Mouse (Mus musculus) layer of hippocampus, adult 11-12 months (tissue): Measurements from ENCODE around the gene C87436.
"Not testable (repeated sequence)": the region's sequence is repeated elsewhere in the genome, so short reads cannot be mapped to it uniquely, and the experiment has no call there.

Experiments used
- DNase-seq: peaks from one replicate; pipeline ENCODE4 v3.0.0; 2022; ENCODE audit warnings: low spot score

The C87436 gene

DNA sequence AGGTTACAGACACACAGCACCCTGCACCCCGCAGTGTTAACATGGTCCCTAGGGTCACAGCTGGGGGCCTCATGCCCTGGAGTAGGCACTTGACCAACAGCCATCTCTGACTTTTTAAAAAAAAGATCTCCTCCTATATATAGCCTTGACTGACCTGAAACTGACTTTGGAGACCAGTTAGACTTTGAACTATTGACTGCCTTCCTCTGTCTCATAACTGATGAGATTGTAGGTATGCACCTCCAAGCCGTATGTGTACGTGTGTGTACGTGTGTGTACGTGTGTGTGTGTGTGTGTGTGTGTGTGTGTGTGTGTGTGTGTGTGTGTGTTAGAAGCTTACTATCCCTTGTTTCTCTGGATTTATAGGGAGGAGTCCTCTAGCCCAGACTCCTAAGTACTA lies 43.7 kb downstream of the C87436 start:
- DNase-seq: no peak

DNA sequence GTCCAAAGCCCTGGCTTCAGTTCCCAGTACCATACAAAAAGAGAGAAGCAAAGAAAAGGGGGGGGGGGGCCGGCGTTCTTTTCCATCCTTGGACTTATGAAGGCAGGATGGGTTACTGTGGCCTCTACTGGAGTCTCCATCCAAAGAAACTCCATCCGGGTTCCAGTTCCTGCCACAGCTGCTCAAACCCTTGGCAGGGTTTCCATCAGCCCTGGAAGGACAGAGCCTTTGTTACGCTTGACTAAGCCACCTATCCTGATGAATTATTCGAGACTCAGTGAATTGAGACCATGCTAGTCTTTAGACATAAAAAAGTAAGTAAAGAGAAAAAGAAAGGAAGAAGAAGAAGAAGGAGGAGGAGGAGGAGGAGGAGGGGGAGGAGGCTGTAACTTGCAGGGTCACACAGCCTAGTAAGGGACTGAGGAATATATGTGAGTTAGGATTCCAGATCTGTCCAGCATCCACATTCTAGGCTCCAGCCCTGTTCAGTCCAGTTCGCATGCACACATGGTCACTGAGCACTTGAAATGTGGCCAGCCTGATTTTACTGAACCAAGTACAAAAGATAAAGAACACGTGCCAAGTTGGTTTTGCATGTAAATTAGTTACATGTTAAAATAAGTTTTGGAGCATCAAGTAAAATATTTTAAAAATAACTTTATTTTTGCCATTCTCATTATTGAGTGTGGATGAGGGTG lies 47.9 kb downstream of the C87436 start:
- no peak for DNase-seq

DNA sequence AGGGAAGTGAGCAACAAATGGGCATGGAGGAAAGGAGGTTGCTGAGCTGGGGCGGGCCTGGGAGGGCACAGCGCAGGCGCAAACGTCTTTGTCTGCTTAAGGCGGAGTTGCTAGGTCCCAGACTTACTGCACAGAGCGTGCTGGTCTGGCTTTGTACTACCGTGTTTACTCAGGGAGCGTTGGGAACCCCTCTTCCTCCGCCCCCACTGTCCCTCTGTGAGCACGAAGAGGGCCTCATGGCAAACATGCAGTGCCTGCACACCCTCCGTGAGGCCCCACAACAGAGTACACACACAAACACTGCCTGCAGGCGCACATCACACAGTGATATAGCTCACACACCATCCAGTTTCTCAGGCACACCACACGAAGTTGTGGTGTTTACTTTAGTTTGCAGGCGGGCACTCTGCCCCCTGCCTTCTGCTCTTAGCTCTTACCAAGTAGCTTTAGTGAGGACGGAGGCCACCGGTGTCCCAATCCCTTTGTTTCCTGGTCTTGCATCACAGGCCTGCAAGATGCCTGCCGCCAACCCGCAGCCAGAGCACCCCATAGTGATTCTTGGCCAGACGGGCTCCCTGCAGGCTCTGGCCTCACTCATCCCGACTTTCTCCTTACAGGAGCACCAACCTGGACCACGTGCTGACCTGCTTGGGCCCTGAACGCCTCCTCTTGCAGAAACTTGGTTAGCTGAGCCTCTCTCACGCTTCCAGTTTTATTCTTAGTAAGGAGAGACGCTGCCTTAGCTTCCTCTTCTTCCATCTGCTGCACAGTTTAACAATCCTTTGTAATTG lies 49.4 kb downstream of the C87436 start:
- peak; percentile 76 for DNase-seq

DNA sequence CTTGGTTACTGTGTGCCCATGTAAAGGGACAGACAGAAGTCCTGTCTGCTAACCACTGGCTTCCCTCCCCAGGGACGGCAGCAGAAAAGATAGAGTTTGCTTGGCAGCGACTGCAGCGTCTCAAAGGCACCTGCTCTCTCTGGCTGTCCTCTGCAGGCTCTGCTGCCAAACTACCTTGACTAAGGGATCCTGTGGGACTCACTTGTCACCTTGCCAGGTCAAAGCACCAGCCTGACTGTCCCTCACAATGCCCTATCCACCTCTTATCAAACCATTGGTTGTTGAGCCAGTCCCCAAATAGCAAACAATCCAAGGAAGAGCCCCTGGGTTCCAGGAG lies 49.9 kb downstream of the C87436 start:
- no peak for DNase-seq

DNA sequence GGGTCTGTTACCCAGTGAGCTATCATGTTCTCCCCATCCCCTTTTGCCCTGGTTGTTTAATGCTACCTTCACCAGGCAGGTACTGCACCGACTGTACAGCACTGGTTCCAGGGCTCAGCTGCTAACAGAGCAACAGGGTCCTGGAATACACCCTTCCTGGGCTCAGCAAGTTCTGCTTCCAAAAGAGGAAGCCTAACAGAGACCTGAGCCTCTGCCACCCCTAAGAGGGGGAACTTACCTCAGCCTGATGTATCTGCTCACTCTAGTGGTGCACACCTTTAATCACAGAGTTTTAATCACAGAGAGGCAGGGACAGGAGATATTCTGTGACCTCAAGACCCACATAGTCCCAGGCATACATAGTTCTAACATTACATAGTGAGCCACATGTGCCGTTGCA lies 51.8 kb downstream of the C87436 start:
- DNase-seq: no peak

DNA sequence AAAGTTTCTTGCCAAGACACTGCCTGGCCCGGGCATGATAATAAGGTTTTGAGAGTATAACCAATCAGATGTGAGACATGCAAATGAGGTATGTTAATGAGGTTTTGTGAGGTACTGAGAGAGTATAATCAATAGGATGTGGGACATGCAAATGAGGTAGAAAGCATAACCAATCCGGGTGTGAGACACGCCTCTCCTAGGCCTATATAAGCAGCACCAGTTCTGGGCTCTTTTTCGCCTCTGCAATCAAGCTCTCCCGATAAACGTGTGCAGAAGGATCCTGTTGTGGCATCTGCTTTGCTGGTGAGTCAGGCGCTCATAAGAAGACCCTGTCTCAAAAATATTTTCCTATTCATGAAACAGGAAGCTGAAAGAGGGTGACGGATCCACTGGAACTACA lies 52.2 kb downstream of the C87436 start:
- DNase-seq: not testable (repeated sequence)

DNA sequence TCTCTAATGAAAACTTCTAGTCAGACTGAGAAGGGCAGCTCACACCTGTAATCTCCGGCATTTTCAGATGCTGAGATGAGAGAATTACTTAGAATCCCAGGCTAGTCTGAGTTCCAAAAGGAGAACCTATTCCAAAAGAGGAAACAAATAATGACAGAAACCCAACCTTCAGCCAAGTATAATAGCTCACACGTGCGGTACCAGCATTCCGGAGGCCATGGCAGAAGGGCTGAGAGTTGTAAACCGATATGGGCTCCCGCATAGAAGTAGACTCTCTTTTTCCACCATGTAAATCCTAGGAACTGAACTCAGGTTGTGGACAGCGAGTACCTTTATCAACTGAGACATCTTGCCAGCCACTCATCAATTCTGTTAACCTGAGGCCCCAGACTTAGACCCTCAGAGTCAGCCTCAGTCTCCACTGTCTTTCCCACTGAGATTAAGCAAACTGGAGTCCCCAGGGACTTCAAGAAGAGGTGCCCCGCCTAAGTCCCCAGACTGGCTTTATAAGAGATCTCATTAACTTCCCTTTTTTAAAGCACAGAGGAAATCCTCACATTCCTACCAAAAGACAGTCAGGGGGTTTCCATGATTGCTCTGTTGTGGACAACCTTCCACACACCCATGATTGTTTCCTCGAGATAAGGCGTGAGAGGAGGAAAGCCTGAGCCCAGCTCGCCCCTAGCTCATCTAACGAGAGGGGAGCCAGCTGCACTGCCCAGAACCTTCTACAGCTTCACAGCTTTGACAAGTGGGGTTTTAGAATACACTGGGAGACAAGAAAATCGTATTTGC lies 55.5 kb downstream of the C87436 start:
- no peak for DNase-seq

DNA sequence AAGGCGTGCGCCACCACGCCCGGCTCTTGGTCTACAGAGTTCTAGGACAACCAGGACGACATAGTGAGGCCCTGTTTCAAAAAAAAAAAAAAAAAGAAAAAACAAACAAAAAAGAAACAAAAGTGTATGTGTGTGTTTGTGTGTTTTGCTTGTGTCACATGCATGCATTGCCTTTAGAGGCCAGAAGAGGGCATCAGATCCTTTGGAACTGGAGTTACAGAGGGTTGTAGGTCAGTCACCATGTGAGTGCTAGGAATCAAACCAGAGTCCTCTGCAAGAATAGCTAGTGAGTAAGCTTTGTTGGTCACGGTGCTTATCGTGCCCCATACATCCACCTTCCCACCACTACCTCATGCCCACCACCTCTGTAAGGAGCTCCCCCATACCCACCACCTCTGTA lies 56.6 kb downstream of the C87436 start:
- DNase-seq: no peak

DNA sequence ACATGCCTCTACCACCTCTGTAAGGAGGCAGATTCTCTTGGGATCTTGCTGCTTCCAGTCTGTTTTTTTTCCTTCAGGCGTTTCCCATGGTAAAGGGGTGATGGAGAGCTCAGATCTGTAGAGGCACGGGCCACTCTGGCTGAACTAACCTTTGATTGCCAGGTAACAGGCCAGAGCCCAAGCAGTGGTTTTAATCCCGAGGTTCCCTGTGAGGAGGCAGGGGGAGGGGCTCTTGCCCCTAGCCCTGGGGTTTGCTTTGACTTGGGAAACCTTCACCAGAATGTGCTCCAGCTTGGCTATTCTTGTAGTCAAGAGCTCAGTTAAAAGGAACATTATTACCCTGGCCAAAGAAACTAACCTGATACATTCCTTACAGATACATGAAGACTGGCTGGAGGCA lies 57.5 kb downstream of the C87436 start:
- DNase-seq: no peak

DNA sequence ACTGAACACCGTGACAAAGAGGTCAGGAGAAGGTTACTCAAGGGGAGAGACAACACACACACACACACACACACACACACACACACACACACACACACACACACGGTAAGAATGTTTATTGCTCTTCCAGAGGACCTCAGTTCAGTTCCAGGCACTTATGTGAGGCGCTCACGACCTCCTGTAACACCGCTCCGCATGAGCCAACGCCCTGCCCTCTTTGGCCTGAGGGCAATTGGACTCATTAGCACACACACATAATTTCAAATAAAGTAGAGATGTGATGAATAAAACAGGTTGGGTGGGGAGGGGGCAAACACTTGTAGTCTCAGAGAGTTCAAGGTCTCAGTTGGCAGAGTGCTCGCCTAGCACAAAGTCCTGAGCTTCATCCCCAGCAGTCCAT lies 58.0 kb downstream of the C87436 start:
- DNase-seq: no peak

DNA sequence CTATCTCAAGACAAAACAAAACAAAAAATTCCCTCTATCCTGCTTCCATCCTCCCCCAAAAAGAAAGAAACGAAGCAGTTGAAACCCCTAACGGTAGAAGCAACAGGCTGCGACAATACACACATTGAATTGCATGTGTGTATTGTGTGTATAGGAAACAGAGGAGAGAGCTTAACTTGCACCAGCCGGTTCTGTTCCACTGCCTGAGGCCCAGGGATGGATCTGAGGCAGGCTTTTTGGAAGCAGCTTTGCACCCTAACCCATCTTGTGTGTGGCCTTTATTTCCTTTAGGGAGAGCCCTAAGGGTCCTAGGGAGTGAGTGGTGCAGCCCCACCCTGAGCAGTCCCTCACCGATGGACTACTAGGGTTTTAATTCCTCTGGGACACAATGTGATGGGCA lies 58.4 kb downstream of the C87436 start:
- DNase-seq: no peak

DNA sequence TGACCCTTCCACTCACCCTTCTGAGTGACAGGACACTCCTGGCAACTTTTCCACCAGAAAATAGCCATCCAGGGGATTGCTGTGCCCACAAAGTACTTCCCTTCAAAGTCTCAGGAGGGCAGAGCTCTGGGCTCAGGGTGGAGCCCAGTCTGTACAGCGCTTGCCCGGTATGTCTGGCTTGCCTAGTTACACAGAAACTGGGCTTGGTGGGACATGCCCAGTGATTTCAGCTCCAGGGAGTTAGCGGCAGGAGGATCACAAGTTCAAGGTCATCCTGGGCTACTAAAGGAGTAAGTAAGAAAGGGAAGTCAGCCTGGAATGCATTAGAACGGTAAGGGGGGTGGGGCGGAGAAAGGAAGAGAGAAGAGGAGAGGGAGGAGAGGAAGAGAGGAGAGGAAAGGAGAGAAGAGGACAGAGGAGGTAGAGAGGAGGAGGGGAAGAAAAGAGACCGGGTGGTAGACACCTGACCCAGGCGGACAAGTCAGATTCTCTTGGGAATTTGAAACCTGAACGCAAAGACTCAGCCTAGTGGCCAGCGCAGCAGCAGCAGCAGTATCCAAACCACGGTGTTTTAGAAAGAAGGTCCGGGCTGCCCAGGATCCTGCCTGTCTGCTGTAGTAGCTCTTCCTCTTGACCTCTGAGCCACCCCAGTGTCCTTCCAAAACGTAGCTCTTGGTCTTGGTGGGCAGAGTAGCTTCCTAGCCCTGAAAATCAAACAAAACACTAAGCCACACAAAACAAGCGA lies 59.1 kb downstream of the C87436 start:
- no peak for DNase-seq

DNA sequence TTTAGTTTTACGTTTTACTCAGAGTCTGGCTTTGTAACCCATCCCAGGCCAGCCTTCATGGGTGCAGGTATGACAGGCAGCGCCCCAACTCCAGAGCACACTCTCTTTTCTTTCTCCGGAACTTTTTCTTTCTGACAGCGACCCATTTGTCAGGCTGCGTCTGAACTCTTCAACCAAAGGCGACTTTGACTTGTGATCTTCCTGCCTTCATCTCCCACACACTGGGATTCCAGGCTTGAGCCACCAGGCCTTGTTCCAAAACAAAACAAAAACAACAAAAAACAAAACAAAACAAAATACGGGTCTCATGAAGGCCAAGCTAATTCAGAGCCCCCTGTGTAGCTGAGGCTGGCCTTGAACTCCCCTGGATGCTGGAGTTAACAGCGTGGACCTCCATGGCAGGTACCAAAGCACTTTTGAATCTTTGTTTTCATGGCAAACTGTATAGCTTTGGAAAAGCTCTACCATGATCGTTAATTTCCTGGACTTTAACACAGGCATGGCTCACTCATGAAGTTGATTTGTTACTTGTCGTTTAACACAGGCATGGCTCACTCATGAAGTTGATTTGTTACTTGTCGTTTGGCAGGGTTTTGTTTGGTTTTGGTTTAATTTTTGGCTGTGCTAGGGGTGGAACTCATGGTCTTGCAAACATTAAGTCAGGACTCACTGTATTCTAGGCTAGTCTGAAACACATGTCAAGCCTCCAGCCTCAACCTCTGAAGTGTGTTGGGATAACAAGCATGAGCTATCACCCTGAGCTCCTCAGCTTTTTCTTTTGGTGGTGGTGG lies 60.0 kb downstream of the C87436 start:
- DNase-seq: no peak

DNA sequence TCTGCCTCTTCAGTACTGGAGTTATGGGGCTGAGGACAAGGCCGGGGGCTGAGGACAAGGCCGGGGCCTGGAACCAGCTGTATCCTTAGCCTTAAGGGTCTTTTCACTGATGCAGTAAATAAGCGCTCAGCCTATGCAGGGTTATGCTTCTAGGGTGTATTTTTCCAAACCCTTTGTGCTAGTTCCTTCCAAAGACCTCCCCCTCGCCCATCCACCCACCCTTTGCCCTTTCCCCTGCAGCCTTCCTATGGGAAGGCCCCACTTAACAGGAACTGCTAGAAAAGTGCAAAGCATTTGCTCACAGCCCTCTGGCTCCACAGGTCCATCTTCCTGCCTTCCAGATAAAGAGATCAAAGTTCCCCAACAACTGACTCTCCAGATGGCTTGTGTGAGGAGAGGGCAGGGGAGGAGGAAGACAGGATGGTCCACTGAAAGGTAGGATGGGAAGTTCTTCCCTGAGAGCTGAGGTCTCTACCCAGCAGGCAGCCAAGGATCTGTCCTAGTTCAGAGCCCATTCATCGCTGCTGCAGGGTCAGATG lies 61.5 kb downstream of the C87436 start:
- DNase-seq: no peak

DNA sequence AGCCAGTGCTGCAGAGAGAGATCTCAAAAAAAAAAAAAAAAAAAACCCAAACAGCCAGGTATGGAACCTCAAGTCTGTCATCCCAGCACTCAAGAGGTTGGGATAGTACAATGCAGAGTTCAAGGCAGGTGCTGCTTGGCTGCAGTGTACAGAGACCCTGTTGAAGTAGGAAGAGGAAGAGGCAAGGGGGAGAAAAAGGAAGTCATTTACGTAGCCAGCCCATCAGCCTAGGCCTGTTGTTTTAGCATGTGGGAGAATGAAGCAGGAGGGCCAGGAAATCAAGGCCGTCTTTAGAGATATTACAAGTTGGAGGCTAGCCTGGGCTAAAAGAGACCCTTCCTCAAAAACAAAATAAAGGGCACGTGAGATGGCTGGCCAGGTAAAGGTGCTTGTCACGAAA lies 65.3 kb downstream of the C87436 start:
- no peak for DNase-seq

DNA sequence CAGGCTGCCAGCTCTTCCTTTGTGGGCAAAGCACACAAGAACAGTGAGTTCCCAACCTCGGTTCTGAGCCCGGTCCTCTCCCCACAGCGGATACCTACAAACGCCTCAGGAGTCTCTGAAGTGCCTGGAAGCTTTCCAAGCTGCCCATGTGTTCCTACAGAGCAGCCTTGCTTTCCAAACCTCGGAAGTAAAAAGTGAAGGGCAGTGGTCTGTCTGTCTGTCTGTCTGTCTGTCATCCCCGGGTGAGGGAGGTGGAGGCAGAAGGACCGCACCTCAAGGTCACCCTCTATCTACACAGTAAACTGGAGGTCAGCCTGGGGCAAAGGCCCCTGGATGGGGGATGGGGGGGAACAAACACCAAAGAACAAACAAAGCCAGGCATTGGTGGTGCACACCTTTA lies 67.5 kb downstream of the C87436 start:
- no peak for DNase-seq

DNA sequence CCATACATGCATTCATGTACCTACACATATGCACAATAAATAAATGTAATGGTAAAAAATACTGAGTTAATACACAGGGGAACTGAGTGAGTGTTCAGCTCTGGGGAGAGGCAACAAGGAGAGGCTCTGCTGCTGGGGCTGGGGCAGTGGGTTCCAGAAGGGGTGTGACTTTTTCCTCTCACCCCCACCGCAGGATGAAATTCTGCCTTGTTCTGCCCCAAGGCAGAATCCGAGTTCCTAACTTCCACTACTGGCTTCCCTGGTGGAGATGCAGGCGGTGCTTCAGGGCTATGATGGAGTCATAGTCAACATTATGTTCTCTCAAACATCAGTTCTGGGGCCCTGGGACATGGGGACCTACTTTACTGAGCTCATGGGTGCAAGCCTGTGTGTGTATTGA lies 68.1 kb downstream of the C87436 start:
- no peak for DNase-seq

DNA sequence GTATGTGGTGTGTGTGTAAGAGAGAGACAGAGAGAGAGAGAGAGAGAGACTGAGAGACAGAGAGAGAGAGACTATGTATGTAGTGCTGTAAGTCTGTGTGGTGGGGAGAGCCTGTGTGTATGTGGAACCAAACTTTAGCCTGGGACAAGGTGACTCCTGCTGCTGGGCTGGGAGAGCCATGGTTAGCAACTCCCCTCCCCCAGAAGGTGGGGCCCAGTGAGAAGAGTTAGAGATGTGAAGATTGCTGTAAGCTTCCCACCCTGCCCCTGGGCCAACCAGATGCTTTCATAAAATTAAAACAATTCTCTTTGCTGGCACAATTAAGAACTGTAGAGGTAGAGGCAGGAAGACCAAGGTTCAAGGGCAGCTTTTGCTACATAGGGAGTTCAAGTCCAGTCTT lies 68.9 kb downstream of the C87436 start:
- DNase-seq: no peak

DNA sequence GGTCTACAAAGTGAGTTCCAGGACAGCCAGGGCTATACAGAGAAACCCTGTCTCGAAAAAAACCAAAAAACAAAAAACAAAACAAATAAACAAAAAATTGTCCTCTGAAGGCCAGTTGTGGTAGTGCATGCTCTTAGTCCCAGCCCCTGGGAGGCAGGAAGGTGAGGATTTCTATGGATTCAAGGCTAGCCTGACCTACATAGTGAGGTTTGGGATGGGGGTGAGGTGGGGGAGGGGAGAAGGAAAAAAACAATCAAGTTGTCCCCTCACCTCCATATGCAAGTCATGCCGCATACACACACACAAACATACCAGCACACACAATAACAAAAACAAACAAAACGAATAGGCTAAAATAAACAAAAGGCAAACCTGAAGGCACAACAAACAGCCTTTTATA lies 70.6 kb downstream of the C87436 start:
- no peak for DNase-seq

DNA sequence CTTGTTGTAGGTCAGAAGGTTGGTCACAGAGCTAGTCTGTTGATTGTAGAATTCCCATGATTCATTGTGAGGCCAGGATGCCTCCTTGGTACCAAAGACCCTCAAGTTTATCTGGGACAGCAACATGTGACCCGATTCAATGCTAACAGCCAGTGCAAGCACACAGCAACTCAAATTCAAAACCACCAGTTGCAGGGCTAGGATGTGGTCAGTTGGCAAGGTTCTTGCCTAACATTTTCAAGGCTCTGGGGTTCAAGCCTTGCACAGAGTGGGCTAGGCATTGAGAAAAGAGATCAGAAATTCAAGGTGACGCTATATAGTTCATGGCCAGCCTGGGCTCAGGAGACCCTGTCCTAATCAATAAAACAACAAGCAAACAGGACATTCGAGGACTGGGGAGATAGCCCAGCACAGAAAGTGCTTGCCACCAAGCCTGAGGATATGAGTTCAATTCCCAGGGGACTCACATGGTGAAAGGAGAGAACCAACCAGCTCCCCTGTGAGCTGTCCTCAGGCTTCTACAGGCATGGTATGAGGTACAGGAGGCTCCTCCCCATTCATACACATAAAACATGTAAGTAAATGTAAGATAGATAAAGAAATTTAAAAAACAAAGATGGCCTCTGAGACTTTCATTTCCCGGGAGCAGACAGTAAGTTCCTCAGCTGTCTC lies 71.2 kb downstream of the C87436 start:
- DNase-seq: no peak

DNA sequence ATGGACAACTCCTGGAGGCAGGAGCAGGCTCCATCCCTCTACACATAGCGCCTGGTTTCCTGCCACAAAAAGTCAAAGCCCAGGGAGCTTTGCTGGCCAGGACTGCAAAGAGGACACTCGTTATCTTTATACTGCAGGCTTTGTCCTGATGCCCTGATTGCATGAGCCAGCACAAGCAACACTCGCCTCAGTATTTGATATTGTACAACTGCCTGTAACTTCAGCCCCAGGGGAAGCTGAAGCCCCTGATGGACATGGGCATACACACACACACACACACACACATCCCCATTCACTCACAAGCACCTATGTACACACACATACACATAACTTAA lies 71.7 kb downstream of the C87436 start:
- DNase-seq: no peak
